Mouse (Mus musculus) B cell, adult 2 months (primary cell): ENCODE data around the gene Ly6g6c.

ENCODE experiments used
- DNase-seq, 2 experiments: peaks; one replicate each; pipeline ENCODE4 v3.0.0; 2022

Gene Ly6g6c

GRCm38 (mm10) chr17:35064951-35065947 lies at the start of gene Ly6g6c:
Gene Ly6g6c, plus strand, starts transcription at chr17:35065388.
- DNase-seq = peak; percentile 35 to 38

DNA sequence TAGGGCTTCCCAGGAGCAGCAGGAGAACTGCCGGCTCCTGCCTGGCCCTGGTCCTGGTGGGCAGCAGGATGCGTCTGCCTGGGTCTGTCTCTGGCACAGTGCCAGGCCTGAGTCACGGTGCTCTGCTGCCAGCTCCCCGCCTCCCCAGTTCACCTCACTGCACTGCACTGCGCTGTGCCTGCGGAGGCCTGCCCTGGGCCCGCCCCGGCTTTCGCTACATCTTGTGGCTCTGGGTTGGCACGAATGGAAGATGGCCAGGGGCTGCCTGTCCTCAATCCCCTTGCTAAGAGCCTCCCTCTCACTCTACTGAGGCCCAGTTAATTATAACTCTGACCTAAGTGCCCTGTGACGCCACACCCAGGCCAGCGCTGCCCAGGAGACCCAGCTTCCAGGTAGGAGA lies 48.8 kb upstream of the Ly6g6c start, which contains the start of gene Vwa7:
Gene Vwa7 (plus strand): TSS at position 204 of the 400 bp plus-strand sequence.
- no peak for DNase-seq

DNA sequence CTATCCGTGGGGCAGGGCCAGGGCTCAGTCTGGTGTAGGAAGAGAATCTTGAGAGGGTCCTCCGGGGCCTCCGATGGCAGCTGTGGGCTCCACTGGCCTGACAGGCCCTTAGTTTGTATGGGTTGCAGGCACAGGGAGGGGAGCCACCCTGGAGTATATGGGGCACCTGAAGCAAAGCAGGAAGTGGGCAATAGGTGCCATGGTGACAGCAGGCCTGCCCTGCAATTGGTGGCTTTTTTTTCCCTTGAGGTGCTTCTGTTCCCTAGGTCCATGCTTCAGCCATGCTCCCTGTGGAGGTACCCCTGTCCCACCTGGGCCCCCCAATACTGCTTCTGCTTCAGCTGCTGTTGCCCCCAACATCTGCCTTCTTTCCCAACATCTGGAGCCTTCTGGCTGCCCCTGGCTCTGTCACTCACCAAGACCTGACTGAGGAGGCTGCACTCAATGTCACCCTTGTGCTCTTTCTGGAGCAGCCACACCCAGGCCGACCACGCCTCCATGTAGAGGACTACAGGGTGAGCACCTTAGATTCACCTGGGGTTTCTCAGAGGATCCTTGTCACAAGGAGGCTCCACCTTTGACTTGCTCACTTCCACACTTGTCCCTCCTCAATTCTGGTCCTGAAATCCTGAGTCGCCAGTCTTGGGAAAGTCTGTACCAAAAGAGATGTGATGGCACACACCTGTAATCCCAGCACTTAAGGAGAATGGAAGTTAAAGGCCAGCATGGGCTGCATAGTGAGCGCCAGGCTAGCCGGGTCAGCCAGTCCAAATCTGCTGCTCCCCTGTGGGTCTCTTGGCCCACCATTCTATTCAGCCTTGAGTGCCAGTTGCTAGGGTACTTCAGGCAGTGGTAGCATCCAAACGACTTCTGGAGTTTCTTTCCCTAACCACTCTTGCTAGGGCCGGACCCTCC lies 48.1 kb upstream of the Ly6g6c start:
- DNase-seq = no peak

- no peak for DNase-seq
Measured at GRCm38 (mm10) chr17:35017706-35018030, 47.5 kb upstream of the Ly6g6c start.

DNA sequence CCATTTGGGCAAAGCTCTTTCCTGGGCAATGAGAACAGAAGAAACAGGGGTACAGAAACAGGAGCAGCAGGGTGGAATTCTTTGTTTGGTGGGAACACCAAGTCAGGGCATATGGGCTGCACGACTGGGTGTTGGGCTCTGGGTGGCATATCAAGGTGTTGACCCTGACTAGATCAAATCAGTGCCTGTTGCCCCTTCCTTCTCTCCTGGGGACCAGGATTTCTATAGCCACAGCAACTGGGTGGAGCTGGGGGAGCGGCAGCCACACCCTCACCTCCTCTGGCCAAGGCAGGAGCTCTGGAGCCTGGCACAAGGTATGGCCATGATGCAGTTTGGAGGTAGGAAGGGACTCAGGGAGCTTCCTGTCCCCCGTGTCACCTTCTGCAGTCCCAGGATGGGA lies 47.0 kb upstream of the Ly6g6c start:
- no peak for DNase-seq

- no peak for DNase-seq
Measured at GRCm38 (mm10) chr17:35019894-35020293, 45.3 kb upstream of the Ly6g6c start.

DNA sequence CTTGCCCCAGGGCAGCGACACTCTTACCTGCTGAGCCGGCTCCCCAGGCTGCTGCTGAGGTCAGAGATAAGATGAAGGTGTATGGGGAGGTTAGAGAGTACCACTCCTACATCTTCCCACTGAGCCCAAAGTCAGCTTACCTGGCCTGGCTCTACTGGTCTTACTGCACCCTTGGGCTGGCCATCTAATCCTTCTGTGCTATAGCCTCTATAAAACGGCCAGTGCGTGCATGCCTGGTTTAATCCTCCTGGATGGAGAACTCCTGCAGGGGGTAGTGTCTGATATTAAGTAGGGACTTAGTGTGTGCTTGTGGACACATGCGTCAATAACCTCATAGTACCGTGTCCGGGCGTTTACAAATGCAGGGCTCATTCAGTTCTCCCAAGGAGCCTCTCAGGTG lies 44.6 kb upstream of the Ly6g6c start:
- no peak for DNase-seq

- DNase-seq = peak; percentile 93 to 95
Measured at GRCm38 (mm10) chr17:35021163-35021808, 43.9 kb upstream of the Ly6g6c start.

- no peak for DNase-seq
Measured at GRCm38 (mm10) chr17:35021842-35022477, 43.2 kb upstream of the Ly6g6c start.

DNA sequence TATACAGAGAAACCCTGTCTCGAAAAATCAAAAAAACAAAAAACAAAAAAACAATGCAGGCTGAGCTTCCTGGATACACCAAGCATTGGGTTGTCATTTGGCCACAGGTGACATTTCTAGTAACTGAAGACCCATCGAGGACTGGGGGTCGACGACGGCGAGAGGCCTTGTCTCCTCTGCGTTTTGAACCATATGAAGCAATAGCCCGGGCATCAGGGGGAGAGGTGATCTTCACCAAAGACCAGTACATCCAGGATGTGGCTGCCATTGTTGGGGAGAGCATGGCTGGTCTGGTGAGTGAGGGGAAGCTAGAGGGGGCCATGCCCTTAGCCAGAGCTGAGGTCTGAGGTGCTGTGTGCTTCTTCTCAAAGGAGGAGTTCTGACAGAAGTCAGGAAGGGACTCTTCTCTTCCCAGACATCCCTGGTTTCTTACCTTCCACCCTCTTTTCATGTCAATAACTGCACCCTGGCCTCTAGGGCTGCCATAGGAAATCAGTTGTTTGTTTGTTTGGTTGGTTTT lies 42.6 kb upstream of the Ly6g6c start:
- no peak for DNase-seq

DNA sequence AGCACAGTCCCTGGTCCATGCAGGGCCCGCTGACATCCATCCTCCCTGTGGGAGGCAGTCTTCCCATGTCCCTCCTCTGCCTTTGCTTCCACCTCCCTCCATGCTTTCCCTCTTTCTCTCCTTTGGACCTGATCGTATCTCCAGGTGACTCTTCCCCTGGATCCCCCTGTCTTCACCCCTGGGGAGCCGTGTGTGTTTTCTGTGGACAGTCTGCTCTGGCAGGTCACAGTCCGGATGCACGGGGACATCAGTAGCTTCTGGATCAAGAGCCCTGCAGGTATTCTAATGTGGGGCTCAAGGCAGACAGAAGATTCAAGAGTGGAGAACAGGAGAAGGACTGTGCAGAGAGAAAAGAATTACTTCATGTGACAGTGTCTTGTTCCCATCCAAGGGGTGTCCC lies 42.0 kb upstream of the Ly6g6c start:
- DNase-seq = no peak

GRCm38 (mm10) chr17:35023756-35024155 lies 41.4 kb upstream of the Ly6g6c start:
- DNase-seq = peak; percentile 31 to 40

- DNase-seq = no peak
Measured at GRCm38 (mm10) chr17:35024261-35024660, 40.9 kb upstream of the Ly6g6c start.

DNA sequence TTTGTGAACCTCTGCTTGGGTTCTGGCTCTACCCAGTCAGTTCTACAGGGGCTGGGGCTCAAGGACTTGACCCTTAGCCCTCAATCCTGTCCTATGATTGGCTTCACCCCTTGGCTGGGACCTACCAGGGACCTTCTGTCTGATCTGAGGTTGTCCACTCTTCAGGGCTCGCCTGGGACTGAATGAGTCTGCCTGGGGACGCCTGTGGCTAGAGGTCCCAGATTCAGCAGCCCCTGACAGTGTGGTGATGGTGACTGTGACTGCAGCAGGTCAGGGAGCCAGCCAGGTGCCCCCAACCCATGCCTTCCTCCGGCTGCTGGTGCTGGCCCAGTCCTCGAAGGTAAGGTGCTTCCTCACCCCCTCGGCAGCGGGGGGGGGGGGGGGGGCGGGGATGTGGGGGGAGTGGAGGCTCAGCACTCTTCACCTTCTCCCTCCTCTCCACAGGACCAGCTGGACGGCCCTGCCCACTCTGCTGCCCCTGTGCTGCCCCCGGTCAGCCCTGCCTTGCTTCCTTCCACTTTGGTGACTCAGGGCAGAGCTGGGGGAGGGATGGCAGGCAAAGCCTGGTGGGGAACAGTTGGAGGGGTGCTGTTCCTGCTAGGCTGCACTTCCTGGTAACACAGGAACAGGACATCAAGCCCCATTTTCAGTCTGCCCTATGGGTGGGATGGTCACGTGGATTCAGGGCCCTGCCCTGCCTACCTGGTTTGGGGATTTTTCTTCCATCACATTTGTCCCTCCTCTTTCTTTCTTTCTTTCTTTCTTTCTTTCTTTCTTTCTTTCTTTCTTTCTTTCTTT lies 40.3 kb upstream of the Ly6g6c start:
- DNase-seq = no peak

DNA sequence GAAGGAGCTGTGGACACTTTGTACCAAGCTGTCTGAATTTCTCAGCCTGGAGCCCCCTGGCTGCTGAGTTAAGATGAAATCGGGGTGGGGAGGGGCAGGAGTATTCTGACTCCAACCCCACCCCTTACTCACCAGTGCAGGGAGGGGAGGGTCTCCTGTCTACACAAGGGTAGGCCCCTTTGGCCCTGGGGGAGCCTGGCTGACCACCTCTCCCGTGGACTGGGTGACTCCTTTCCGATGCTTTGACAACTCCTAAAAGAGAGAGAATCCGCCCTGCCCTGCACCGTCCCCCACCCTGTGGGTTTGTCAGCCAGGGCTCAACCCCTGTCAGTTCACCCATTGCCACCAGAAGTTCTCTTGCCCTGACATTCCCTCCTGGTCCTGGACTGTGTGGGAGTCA lies 39.0 kb upstream of the Ly6g6c start:
- no peak for DNase-seq

GRCm38 (mm10) chr17:35027277-35028068 lies 37.7 kb upstream of the Ly6g6c start, which contains the start of gene Sapcd1:
Gene Sapcd1, minus strand, starts transcription at chr17:35028016.
- peak; percentile 48 to 56 for DNase-seq

- no peak for DNase-seq
Measured at GRCm38 (mm10) chr17:35028315-35028714, 36.9 kb upstream of the Ly6g6c start.

DNA sequence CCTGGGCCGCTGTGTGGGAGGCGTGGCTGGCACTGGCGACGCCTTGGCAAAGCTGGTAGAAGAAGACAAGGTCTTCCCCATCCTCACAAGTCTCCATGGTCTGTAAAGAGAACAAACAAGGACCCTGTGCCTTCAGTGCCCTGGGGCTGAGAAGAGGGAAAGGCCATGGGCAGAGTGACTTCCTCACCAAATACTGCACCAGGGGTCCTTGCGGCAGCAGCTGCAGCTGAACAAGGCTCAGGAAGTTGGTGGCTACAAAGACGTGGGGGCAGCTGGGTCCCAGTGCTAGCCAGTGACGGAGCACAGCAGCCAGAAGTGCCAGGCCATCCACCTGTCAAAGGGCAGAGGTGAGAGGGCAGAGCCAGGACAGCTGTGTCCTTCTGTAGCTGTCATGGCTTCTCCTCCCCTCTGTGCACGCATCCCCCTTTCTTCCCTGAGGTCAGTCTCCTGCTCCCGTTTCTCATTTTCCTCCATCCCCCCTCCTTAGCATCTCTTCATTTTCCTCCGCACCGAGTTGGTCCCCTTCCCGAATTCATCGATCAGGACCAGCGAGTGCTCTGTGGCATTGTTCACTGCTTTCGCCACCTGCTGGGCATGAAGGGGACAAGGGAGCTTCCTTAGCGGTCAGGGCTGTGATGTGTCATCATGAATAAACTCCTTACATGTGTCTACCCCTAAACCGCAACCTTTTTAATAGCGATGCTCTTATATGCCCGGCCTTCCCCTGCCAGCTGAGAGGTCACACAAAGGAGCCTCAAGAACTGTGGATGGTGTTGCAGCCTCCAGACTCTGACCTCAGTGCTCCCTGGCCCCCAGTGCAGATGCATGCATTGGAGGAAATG lies 35.3 kb upstream of the Ly6g6c start:
- DNase-seq = peak; percentile 49 to 51

GRCm38 (mm10) chr17:35031272-35031671 lies 33.9 kb upstream of the Ly6g6c start:
- no peak for DNase-seq
